Mouse (Mus musculus) urinary bladder, postnatal 14 days (tissue): ENCODE data around the gene Dnaic2.
A peak's percentile ranks its signal among the peaks of the same experiment; 100 is the strongest.

Source experiments
- DNase-seq: peaks from one replicate; pipeline ENCODE4 v3.0.0; 2021; ENCODE audit warnings: low spot score

Gene Dnaic2

DNA sequence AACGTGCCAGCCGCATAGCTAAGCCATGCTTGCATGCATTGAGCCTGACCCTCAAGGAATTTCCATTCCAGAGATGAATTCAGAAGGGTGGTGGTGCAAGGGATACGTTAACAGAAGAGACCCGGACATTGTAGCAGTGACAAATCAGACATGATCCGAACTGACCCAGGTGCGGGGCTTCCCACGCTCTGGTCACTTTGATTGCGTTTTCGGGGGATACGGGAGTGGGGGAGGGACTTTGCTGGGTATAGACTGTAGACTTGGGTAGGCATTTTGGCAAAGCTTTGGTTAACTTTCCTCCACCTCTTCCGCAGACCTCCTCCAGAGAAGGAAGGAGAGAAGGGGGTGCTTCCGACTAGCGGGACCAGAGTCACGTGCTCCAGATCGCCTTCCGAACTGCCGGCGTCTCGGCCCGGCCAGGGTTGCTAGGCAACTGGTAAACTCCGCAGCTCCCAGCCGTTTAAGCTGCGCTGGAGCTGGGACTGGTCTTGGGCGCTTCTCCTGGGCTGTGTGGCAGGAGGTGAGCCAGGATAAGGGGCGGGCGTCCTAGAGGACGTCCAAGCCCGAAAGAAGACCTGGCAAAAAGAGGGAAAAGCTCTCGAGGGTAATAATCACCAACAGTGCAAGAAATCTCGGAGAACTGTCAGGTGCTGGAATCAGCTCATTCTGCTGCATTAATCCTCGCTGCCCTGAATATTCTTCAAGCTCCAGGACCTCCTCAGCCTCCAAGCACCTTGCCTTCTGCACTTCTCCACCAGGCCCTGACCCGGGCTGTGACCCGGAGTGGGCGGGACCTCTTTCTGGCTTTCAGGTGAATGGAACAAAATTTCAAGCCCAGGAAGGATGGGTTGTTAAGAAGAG, at the start of gene Dnaic2:
Gene Dnaic2, plus strand, starts transcription at position 444 of the 861 bp plus-strand sequence.
- peak; percentile 71 for DNase-seq

GRCm38 (mm10) chr11:114679582-114679981, 47.6 kb upstream of the Dnaic2 start:
- no peak for DNase-seq

DNA sequence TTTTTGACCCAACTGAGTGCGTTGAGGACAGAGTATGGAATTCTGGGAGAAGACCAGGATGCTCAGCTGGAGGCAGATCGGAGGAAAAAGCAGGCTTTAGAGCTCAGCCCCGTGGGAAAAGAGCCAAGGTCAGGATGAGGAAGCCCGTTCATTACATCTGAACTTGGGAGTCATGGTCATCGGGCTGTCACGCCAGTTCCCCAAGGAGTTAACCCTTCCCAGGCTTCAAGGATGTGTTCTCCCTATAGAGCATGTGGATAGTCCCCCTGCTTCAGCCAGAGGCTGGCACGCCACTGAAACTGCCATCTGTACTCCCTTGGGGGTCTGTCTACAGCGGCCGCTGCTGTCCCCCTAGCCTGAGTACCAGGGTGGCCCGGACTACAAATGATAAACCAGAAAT, 46.9 kb upstream of the Dnaic2 start:
- DNase-seq: no peak

DNA sequence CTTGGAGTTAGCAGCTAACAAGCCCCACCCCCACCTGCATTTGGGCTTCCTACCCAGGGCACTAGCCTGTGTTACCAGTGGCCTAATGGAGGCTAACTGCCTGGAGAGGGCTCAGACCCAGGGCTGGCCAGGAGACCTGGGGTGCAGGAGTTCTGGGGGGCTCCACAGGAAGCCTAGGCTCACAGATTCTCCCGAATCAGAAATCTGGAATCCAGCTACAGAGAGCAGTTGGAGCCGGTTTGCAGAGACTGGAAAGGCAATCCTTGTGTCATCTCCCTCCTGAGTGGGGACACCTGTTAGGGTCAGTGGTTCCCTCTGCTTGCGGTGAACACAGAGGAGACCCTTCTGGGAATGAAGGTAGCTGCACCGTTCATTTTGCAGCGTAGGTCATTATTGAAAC, 46.2 kb upstream of the Dnaic2 start:
- no peak for DNase-seq

- no peak for DNase-seq
Observed at GRCm38 (mm10) chr11:114682321-114682900, 44.8 kb upstream of the Dnaic2 start.

- no peak for DNase-seq
Observed at GRCm38 (mm10) chr11:114683029-114683721, 44.0 kb upstream of the Dnaic2 start.

DNA sequence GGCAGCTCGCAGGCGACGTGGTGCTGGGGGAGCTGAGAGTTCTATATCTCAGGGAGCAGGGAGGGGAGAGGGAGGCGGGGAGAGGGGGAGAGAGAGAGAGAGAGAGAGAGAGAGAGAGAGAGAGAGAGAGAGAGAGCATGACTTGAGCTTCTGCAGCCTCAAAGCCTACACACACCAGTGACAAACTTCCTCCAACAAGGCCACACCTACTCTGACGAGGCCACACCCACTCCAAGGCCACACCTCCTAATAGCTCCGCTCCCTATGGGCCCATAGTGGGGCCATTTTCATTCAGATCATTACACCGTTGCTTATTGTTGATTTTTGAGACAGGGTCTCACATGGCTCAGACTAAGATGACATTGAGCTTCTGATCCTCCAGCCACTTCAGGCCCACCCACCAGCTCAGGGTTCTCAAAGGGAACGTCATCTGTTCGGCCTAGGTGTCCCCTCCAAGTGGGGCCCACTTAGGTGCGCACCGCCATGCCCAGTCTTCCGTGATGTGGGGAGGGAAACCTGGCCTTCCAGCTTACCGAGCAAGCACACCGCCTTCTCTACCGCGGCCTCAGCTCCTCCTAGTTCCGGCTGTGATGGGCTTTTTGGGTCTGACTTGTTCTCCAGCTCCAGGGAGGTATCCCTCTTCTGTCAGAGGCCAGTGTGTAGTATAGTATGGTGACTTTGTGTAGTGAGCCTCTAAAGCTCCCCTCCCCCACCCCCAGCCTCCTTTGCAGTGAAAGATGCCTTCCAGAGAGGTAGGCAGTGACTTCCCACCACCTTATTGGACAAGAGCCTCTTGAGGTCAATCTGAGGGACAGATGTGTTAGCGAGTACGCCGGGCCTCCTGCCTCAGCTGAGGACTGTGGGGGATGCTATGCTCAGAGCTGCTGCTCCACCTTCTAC, 43.2 kb upstream of the Dnaic2 start:
- DNase-seq: no peak

DNA sequence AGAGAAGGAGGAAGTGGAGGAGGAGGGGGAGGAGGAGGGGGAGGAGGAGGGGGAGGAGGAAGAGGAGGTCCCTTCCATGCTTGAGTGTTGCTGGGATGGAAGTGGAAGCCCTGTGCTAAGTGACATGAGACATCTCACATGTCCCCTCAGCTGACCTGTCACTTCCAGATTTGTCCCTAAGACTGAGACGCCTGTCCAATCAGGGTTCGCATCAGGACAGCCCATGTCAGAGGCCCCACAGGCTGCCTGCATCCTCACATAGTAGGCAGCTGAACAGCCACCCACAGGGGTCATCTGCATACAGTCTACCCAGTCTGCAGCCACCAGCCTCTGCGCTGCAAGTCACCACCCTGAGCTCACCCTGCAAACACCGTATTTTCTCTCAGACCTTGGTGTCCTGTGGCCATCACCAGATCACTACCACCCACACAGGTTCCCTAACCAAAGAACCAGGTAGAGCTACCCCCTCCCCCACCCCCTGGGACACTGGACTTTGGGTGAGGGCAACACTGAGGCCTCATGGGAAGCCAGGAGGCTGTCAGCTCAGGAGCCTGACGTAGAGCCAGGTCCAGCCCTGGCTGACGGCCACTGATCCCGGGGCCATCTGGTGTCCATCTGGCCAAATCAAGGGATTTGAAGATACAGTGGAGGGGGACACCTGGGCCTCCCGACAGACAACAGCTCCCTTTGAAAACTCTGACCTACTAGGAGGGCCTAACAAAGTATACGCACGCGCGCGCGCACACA, 42.4 kb upstream of the Dnaic2 start:
- DNase-seq: no peak

GRCm38 (mm10) chr11:114685526-114686040, 41.6 kb upstream of the Dnaic2 start:
- no peak for DNase-seq

DNA sequence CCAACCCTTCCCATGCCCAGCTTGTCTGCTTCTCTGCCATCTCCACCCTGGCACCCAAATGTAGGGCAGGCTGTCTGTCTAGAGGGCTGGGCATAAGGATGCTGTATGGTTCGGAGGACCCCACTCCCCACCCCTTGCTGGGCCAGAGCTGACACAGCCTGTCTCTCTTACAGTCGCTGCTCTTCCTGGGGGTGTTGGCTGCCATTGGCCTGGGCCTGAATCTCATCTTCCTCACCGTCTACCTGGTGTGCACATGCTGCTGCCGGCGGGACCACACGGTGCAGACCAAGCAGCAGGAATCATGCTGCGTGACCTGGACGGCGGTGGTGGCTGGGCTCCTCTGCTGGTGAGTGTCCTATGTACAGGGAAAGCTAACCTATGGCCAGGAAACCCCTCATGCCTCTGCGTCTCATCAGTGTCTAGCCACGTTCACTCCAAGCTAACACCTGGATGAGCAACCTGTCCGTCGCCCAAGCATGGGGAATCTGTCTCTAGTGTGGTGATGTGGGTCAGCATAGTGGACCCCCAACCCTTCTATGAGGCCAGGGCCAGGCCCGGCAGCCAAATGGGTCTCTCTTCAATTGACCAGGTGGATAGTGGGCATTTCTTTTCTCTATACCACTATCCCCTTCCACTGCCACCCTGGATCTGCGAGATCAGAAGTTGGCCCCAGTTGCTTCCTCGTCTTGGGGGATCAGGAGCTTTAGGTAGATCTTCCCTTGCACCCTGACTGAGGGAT, 40.8 kb upstream of the Dnaic2 start:
- DNase-seq: no peak

- no peak for DNase-seq
Observed at GRCm38 (mm10) chr11:114687574-114688188, 39.5 kb upstream of the Dnaic2 start.

DNA sequence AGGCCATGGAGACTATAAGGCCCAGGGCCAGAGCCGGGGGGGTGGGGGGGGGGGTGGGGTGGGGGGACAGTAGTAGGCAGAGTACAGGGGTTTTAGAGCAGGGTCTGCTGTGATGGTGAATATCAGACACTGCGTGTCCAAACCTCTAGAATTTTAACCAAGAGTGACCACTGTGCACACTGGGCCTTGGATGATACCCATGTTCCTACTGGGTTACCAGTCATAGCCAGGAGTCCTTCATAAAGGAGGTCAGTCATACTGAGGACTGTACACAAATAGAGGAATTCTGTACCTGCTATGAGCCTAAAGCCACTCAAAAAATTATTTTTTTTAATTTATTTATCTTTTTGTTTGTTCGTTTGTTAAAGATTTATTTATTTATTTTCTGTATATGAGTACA, 38.5 kb upstream of the Dnaic2 start:
- DNase-seq: no peak

DNA sequence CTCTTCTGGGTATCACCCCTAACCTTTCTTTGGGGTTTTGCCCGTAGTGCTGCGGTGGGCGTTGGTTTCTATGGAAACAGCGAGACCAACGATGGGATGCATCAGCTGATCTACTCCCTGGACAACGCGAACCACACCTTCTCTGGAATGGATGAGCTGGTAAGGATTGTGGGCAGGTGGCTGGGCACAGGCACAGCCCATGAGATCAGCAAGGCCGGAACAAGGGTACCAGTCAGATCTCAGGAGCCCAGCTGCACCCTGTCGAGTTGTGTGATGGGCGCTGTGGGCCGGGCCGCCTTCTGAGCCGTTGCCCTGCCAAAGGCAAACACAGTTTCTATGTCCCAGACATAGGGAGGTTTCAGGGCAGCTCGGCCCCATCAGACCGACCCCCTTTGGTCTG, 37.0 kb upstream of the Dnaic2 start:
- no peak for DNase-seq

DNA sequence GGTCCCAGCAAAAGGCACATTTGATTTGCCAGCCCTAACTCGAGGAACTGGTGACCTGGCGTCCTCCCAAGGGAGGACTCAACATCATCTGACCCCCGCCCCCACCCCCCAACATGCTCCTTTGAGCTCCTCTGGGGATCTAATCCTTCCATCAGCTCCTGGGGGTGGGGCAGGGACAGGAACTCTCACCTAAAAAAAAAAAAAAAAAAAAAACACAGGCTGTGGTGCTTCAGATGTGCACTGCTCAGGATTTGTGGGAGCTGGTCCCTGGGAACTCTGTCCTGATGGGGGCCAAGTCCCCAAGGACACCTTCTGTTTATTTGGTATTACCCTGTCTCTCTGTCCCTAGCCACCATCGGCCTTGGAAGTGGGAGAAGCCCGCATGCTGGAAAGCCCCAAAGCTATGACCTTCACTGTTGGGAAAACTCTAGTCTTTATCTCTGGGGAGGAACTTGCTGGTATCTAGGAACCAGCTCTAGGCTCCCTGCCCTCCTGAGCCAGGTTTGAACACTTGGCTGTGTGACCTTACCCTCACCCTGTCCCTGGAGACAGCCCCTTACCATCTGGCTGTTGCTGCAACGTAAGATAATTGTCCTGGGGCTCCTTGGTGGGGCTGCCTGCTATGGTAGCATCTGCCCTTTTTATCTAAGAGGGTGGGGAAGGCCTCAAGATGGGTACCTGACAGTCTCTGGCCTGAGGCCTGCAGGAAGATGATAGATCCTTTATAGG, 35.6 kb upstream of the Dnaic2 start:
- DNase-seq: no peak

GRCm38 (mm10) chr11:114692601-114693000, 34.6 kb upstream of the Dnaic2 start:
- no peak for DNase-seq

- DNase-seq: no peak
Observed at GRCm38 (mm10) chr11:114693456-114693855, 33.8 kb upstream of the Dnaic2 start.

- no peak for DNase-seq
Observed at GRCm38 (mm10) chr11:114694451-114694850, 32.8 kb upstream of the Dnaic2 start.

- DNase-seq: peak; percentile 27
Observed at GRCm38 (mm10) chr11:114698496-114698895, 28.7 kb upstream of the Dnaic2 start.

DNA sequence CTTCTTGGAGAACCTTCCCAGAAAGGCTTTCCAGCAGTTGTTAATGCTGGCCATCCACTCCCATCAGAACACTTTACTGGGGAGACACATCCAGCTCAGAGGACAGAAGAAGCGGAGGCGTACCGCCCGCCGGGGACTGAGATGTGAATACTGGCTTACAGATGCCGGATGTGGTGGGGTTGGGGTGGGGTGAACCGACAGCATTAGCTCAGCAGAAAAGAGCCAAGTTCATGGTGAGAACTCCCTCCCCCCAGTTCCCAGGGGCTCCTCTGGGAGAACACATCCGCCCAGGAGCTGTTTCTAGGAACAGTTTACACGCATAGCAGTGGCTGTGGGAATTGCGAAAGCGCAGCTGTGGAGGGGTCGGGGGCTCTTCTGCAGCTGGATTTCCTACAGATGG, 27.7 kb upstream of the Dnaic2 start:
- peak; percentile 44 for DNase-seq
